Mouse (Mus musculus): ENCODE results near the gene Wdr74. TPM values are rescaled to one million over a fixed set of nuclear protein-coding genes. Genes with fewer than 3 reads are reported as not detected.
A peak's percentile ranks its signal among the peaks of the same experiment; 100 is the strongest.

The Wdr74 gene
- total and polyA plus RNA-seq, 3 experiments, result 15.7 to 19.2 (median 18.7) TPM

DNA sequence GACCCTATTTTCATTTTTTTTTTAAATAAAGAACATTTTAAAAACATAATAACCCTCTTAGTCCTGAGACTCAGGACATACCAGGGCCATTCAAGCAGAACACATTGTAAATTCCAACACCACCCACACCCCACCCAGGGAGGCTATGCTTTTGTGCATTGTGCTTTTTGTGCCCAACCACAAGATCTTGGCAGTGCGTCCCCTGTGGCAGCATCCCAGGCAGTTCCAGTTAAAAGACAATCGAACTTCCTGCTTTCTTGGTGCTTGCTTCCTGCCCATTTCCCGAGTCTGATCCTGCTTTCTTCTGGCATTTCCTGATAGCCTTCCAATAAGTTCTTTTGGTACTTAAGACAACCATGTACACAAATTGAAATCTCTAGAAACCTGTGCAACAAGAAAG lies 33.2 kb upstream of the Wdr74 start:
- Histone ChIP-seq H3K4me3 (no peak overlapping the region), H3K36me3 (ENCODE audit: control insufficient read depth, insufficient read depth, low read length) (no peaks in the 10 kb centered on the region), H3K79me2 (replicated peaks; ENCODE audit: control insufficient read depth, insufficient read depth, low read length) (no peaks in the 10 kb centered on the region), H3K27ac (peak overlapping the region; percentile 58; the same call in 1 of the 2 replicates), H3K9ac (ENCODE audit: low read depth, low read length) (no peak overlapping the region), H3K27me3 (ENCODE audit: control insufficient read depth, insufficient read depth, low read length) (no peaks in the 10 kb centered on the region), H3K4me1 (ENCODE audit: control insufficient read depth, insufficient read depth, low read length) (peaks cover 1% of the 10 kb centered on the region; the same call in 1 of the 2 replicates)
- peak in 1 of 2 experiments; percentile 52 for DNase-seq
- TF ChIP-seq EP300 (IDR thresholded peaks at IDR 0.05; ENCODE audit: insufficient read depth, low read depth, low read length) (peak; percentile 82), CTCF (IDR thresholded peaks at IDR 0.05) (no peak), POLR2A (IDR thresholded peaks at IDR 0.05; ENCODE audit: insufficient read depth, low read depth, low read length) (0 out of 2 replicates have a peak, but pooled peaks have one; percentile 28)
- WGBS, result 24% methylated on average over 3 of the region's 3 CpGs
- intact Hi-C loops (cut with DNase I), result no loop called here

DNA sequence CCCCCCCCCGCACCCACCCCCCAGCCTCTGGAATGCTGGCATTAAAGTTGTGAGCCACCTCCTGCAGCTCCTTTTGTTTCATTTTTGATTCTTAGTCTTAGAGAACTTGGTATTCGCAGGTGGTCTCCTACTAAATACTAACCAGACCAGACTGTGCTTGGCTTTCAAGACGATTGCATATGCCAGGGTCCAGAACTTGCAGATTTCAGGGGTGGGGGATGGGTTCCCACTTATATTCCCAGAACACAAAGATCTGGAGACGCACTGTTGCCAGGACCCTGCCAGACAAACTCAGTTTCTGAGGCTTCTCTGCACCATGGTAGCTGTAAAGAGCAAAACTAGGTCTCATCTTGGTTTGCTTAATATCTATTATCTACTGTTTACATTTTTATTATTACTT lies 32.1 kb upstream of the Wdr74 start:
- WGBS, result 72% methylated on average over 4 of the region's 4 CpGs
- Histone ChIP-seq H3K9ac (ENCODE audit: low read depth, low read length) (no peak overlapping the region), H3K79me2 (replicated peaks; ENCODE audit: control insufficient read depth, insufficient read depth, low read length) (no peaks in the 10 kb centered on the region), H3K27me3 (ENCODE audit: control insufficient read depth, insufficient read depth, low read length) (no peaks in the 10 kb centered on the region), H3K4me1 (ENCODE audit: control insufficient read depth, insufficient read depth, low read length) (peaks cover 1% of the 10 kb centered on the region; the same call in 1 of the 2 replicates), H3K36me3 (ENCODE audit: control insufficient read depth, insufficient read depth, low read length) (no peaks in the 10 kb centered on the region; the same call in 1 of the 2 replicates), H3K27ac (no peak overlapping the region), H3K4me3 (no peak overlapping the region)
- intact Hi-C loops (cut with DNase I), result no loop called here
- DNase-seq, result no peak
- no peak for TF ChIP-seq CTCF (IDR thresholded peaks at IDR 0.05)
- TF ChIP-seq EP300 (IDR thresholded peaks at IDR 0.05; ENCODE audit: insufficient read depth, low read depth, low read length), result no peak
- no peak for TF ChIP-seq POLR2A (IDR thresholded peaks at IDR 0.05; ENCODE audit: insufficient read depth, low read depth, low read length)

- H3K9ac ChIP-seq (ENCODE audit: low read depth, low read length), result no peak overlapping the region
- DNase-seq, result no peak
- peaks cover 6% of the 10 kb centered on the region for H3K36me3 ChIP-seq (ENCODE audit: control insufficient read depth, insufficient read depth, low read length)
- WGBS, result 74% methylated on average over 6 of the region's 6 CpGs
- H3K27me3 ChIP-seq (ENCODE audit: control insufficient read depth, insufficient read depth, low read length), result no peaks in the 10 kb centered on the region
- no peaks in the 10 kb centered on the region for H3K79me2 ChIP-seq (replicated peaks; ENCODE audit: control insufficient read depth, insufficient read depth, low read length)
- intact Hi-C loops (cut with DNase I), result no loop called here
- TF ChIP-seq EP300 (IDR thresholded peaks at IDR 0.05; ENCODE audit: insufficient read depth, low read depth, low read length), result no peak
- no peak for TF ChIP-seq POLR2A (IDR thresholded peaks at IDR 0.05; ENCODE audit: insufficient read depth, low read depth, low read length)
- H3K4me3 ChIP-seq, result no peak overlapping the region
- H3K4me1 ChIP-seq (ENCODE audit: control insufficient read depth, insufficient read depth, low read length), result peaks cover 1% of the 10 kb centered on the region; the same call in 1 of the 2 replicates
- H3K27ac ChIP-seq, result no peak overlapping the region
Observed at GRCm38 (mm10) chr19:8705026-8705708, 30.5 kb upstream of the Wdr74 start.

DNA sequence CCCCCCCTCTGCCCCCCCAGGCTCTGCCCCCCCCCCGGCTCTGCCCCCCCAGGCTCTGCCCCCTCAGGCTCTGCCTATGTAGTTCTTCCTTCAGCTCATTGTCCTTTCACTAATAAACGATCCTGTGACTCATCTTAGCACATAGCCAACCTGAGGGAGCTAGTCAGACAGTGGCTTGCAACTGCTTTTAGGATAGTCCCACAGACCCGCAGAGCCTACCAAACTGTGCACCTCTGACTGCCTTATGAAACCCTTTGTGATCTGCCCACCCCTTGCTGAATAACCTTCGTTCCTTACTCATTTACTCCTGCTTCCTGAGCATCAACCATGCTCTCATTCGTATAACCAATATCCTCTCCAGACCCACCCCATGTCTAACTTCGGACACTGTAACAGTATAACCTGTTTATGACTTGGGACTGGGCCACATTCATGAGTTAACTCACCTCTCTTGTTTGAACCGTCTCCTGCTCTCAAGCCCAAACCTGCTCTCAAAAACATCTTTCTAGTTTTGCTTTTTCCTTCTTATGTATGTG lies 29.4 kb upstream of the Wdr74 start:
- Histone ChIP-seq H3K27ac (no peak overlapping the region), H3K27me3 (ENCODE audit: control insufficient read depth, insufficient read depth, low read length) (no peaks in the 10 kb centered on the region), H3K79me2 (replicated peaks; ENCODE audit: control insufficient read depth, insufficient read depth, low read length) (no peaks in the 10 kb centered on the region), H3K4me3 (no peak overlapping the region), H3K36me3 (ENCODE audit: control insufficient read depth, insufficient read depth, low read length) (peaks cover 16% of the 10 kb centered on the region), H3K4me1 (ENCODE audit: control insufficient read depth, insufficient read depth, low read length) (peaks cover 3% of the 10 kb centered on the region), H3K9ac (ENCODE audit: low read depth, low read length) (no peak overlapping the region)
- DNase-seq, result no peak
- WGBS, result 76% methylated on average over 7 of the region's 7 CpGs
- intact Hi-C loops (cut with DNase I), result no loop called here
- TF ChIP-seq POLR2A (IDR thresholded peaks at IDR 0.05; ENCODE audit: insufficient read depth, low read depth, low read length) (no peak), EP300 (IDR thresholded peaks at IDR 0.05; ENCODE audit: insufficient read depth, low read depth, low read length) (no peak), CTCF (IDR thresholded peaks at IDR 0.05) (no peak)

DNA sequence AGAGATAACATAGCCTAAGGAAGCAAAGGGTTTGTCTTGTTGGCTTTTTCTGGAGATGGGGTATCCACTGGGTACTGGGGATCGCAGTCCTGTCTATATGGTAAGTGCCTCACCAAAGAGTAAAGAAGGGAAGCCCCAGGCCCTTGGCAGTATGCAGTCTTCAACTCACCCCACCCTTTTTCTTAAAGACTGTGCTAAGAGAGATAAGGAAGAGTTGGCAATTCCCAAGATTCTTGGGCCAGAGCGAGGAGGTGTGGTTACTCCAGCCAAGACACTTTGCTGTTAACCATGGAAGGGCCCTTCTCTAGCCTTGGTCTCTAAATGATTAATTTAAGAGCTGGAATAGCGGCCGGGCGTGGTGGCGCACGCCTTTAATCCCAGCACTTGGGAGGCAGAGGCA lies 28.7 kb upstream of the Wdr74 start:
- Histone ChIP-seq H3K36me3 (ENCODE audit: control insufficient read depth, insufficient read depth, low read length) (peaks cover 22% of the 10 kb centered on the region), H3K27ac (no peak overlapping the region), H3K27me3 (ENCODE audit: control insufficient read depth, insufficient read depth, low read length) (no peaks in the 10 kb centered on the region), H3K9ac (ENCODE audit: low read depth, low read length) (no peak overlapping the region), H3K4me3 (no peak overlapping the region), H3K4me1 (ENCODE audit: control insufficient read depth, insufficient read depth, low read length) (peaks cover 7% of the 10 kb centered on the region), H3K79me2 (replicated peaks; ENCODE audit: control insufficient read depth, insufficient read depth, low read length) (no peaks in the 10 kb centered on the region)
- WGBS, result 93% methylated on average over 7 of the region's 7 CpGs
- no peak for DNase-seq
- no peak for TF ChIP-seq EP300 (IDR thresholded peaks at IDR 0.05; ENCODE audit: insufficient read depth, low read depth, low read length)
- no peak for TF ChIP-seq POLR2A (IDR thresholded peaks at IDR 0.05; ENCODE audit: insufficient read depth, low read depth, low read length)
- TF ChIP-seq CTCF (IDR thresholded peaks at IDR 0.05), result no peak
- intact Hi-C loops (cut with DNase I), result no loop called here

DNA sequence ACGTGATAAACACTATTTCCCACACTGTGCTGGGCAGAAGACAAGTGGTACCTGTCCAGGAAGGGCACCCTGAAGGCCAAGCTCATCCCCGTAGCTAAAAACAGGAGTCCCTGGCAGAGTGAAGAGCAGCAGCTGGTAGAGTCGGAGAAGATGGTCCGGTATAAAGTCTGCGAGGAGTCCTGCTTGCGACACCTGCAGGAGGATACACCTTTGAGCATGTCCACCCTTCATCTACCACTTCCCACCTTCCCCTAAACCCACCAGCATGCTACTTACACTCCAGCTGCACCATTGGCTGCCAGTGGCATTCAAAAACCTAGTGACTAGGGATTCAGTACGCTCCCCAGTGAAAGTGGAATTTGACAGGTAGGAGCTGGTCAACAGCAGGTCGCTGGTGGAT lies 26.7 kb upstream of the Wdr74 start:
- WGBS, result 90% methylated on average over 8 of the region's 8 CpGs

More for the DNA sequence above, 26.7 kb upstream of the Wdr74 start:
- Histone ChIP-seq H3K9ac (ENCODE audit: low read depth, low read length) (no peak overlapping the region), H3K36me3 (ENCODE audit: control insufficient read depth, insufficient read depth, low read length) (peaks cover 29% of the 10 kb centered on the region), H3K4me3 (no peak overlapping the region), H3K4me1 (ENCODE audit: control insufficient read depth, insufficient read depth, low read length) (peaks cover 7% of the 10 kb centered on the region), H3K79me2 (replicated peaks; ENCODE audit: control insufficient read depth, insufficient read depth, low read length) (no peaks in the 10 kb centered on the region), H3K27me3 (ENCODE audit: control insufficient read depth, insufficient read depth, low read length) (no peaks in the 10 kb centered on the region), H3K27ac (no peak overlapping the region)
- DNase-seq, result no peak
- intact Hi-C loops (cut with DNase I), result no loop called here
- no peak for TF ChIP-seq CTCF (IDR thresholded peaks at IDR 0.05)
